Mouse (Mus musculus): Measurements from ENCODE around the gene Sltm. TPM values are rescaled to one million over a fixed set of nuclear protein-coding genes. Genes with fewer than 3 reads are reported as not detected.
A peak's percentile ranks its signal among the peaks of the same experiment; 100 is the strongest.
"Not testable (repeated sequence)": the region's sequence is repeated elsewhere in the genome, so short reads cannot be mapped to it uniquely, and the experiment has no call there.

Gene Sltm
- polyA plus RNA-seq, 1 experiment from 2014 or later: 73.7 TPM

DNA sequence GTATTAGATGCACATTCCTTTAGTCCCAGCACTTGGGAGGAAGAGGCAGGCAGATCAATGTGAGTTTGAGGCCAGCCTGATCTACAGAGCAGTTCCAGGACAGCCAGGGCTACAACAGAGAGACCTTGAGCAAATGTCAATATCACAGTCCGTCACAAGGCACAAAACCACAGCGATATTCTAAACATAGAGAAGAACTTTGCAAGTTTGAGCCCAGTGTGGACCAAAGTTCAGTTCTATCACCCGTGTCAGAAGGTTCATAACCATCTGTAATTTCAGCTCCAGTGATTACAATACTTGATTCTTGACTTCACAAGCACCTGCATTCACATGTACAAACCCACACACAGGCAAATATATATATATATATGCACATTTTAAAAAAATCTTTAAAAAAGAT is 21.9 kb upstream of the Sltm start:
- no peak overlapping the region for H3K27ac ChIP-seq
- H3K9ac ChIP-seq (replicated peaks): no peak overlapping the region
- 87% methylated on average over 3 of the region's 3 CpGs for WGBS

GRCm38 (mm10) chr9:70523813-70524212 is 18.7 kb upstream of the Sltm start:
- WGBS: 91% methylated on average over 3 of the region's 3 CpGs
- Histone ChIP-seq H3K4me1 (replicated peaks) (no peaks in the 10 kb centered on the region), H3K4me3 (replicated peaks) (no peak overlapping the region), H3K27me3 (no peaks in the 10 kb centered on the region), H3K36me3 (no peaks in the 10 kb centered on the region), H3K9ac (replicated peaks) (no peak overlapping the region), H3K9me3 (no peaks in the 10 kb centered on the region), H3K27ac (no peak overlapping the region), H3K4me2 (replicated peaks) (no peak overlapping the region)
- ATAC-seq: no peak

More for the DNA sequence above, 21.9 kb upstream of the Sltm start:
- Histone ChIP-seq H3K36me3 (no peaks in the 10 kb centered on the region), H3K4me2 (replicated peaks) (no peak overlapping the region), H3K4me1 (replicated peaks) (no peaks in the 10 kb centered on the region), H3K4me3 (replicated peaks) (no peak overlapping the region), H3K27me3 (no peaks in the 10 kb centered on the region), H3K9me3 (no peaks in the 10 kb centered on the region)
- ATAC-seq: no peak

- Histone ChIP-seq H3K36me3 (no peaks in the 10 kb centered on the region), H3K9ac (replicated peaks) (no peak overlapping the region), H3K9me3 (no peaks in the 10 kb centered on the region), H3K4me1 (replicated peaks) (no peaks in the 10 kb centered on the region), H3K4me3 (replicated peaks) (no peak overlapping the region), H3K4me2 (replicated peaks) (no peak overlapping the region), H3K27me3 (no peaks in the 10 kb centered on the region), H3K27ac (no peak overlapping the region)
- ATAC-seq: no peak
- WGBS: 93% methylated on average over 7 of the region's 7 CpGs
Observed at GRCm38 (mm10) chr9:70524366-70524765, 18.2 kb upstream of the Sltm start.

GRCm38 (mm10) chr9:70533328-70533727 is 9.2 kb upstream of the Sltm start:
- Histone ChIP-seq H3K36me3 (no peaks in the 10 kb centered on the region), H3K9me3 (no peaks in the 10 kb centered on the region), H3K27ac (no peak overlapping the region), H3K9ac (replicated peaks) (no peak overlapping the region), H3K4me2 (replicated peaks) (no peak overlapping the region), H3K4me3 (replicated peaks) (no peak overlapping the region), H3K27me3 (no peaks in the 10 kb centered on the region), H3K4me1 (replicated peaks) (no peaks in the 10 kb centered on the region)
- WGBS: 83% methylated on average over 3 of the region's 3 CpGs
- no peak for ATAC-seq

DNA sequence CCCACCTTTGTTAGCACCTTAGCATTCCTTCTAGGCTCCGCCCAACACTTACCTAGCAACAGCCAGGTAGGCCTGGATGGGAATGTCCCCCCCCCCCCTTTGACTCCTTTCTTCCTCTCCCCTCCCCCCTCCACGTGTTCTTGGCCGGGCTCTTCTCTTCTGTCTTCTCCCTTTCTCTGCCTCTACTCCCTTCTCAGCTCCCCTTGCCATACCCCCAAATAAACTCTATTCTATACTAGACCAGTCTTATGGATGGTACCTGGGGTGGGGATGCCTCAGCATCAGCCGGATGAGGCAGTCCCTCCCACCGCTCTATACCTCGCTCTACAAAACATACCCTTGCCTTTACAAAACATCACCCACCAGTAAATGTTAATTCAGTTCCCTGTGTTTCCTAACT is 970 bp upstream of the Sltm start:
- Histone ChIP-seq H3K27ac (no peak overlapping the region), H3K9ac (replicated peaks) (peak overlapping the region; percentile 70), H3K4me3 (replicated peaks) (peak overlapping the region; percentile 89), H3K27me3 (no peaks in the 10 kb centered on the region), H3K36me3 (no peaks in the 10 kb centered on the region), H3K9me3 (no peaks in the 10 kb centered on the region), H3K4me2 (replicated peaks) (peak overlapping the region; percentile 84), H3K4me1 (replicated peaks) (peaks cover 25% of the 10 kb centered on the region)
- 5% methylated on average over 6 of the region's 6 CpGs for WGBS
- ATAC-seq: peak; percentile 9; the same call in 1 of the 2 replicates

- peak overlapping the region; percentile 84 for H3K4me2 ChIP-seq (replicated peaks)
- peak overlapping the region; percentile 89 for H3K4me3 ChIP-seq (replicated peaks)
- peak overlapping the region; percentile 95 for H3K9ac ChIP-seq (replicated peaks)
- 1% methylated on average over 63 of the region's 64 CpGs for WGBS
- no peaks in the 10 kb centered on the region for H3K27me3 ChIP-seq
- no peaks in the 10 kb centered on the region for H3K36me3 ChIP-seq
- H3K9me3 ChIP-seq: no peaks in the 10 kb centered on the region
- ATAC-seq: peak; percentile 80
- H3K4me1 ChIP-seq (replicated peaks): peaks cover 41% of the 10 kb centered on the region
- H3K27ac ChIP-seq: peak overlapping the region; percentile 99
Observed at GRCm38 (mm10) chr9:70543048-70543880, 710 bp downstream of the Sltm start.

- H3K9me3 ChIP-seq: no peaks in the 10 kb centered on the region
- ATAC-seq: no peak
- H3K27ac ChIP-seq: no peak overlapping the region
- WGBS: 73% methylated on average over 5 of the region's 5 CpGs
- H3K4me1 ChIP-seq (replicated peaks): peaks cover 45% of the 10 kb centered on the region
- 0 out of 2 replicates have a peak, but pooled peaks cover 3% of the 10 kb centered on the region for H3K36me3 ChIP-seq
- no peaks in the 10 kb centered on the region for H3K27me3 ChIP-seq
- peak overlapping the region; percentile 84 for H3K4me2 ChIP-seq (replicated peaks)
- H3K9ac ChIP-seq (replicated peaks): no peak overlapping the region; the same call in 1 of the 2 replicates
- peak overlapping the region; percentile 89 for H3K4me3 ChIP-seq (replicated peaks)
Observed at GRCm38 (mm10) chr9:70543985-70544384, 1.4 kb downstream of the Sltm start.

DNA sequence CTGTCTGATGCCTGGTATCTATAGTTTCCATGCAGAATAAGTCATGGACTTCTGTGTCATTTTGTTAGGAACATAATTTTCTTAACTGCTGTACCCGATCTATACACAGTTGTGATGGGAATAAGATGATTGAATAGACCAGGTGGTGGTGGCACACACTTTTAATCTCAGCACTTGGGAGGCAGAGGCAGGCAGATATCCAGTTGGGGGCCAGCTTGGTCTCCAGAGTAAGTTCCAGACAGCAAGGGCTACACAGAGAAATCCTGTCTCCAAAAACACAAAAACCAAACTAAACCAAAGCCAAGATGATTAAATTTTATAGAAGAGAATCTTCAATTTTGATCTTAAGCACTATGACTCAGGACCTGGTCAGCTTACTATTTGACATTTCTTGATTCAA is 2.3 kb downstream of the Sltm start:
- H3K4me1 ChIP-seq (replicated peaks): peaks cover 45% of the 10 kb centered on the region
- no peak for ATAC-seq
- H3K4me2 ChIP-seq (replicated peaks): no peak overlapping the region
- no peaks in the 10 kb centered on the region for H3K9me3 ChIP-seq
- no peaks in the 10 kb centered on the region for H3K27me3 ChIP-seq
- peaks cover 3% of the 10 kb centered on the region; the same call in 1 of the 2 replicates for H3K36me3 ChIP-seq
- WGBS: 84% methylated on average over 1 of the region's 1 CpGs
- H3K27ac ChIP-seq: no peak overlapping the region
- H3K9ac ChIP-seq (replicated peaks): no peak overlapping the region
- no peak overlapping the region for H3K4me3 ChIP-seq (replicated peaks)

DNA sequence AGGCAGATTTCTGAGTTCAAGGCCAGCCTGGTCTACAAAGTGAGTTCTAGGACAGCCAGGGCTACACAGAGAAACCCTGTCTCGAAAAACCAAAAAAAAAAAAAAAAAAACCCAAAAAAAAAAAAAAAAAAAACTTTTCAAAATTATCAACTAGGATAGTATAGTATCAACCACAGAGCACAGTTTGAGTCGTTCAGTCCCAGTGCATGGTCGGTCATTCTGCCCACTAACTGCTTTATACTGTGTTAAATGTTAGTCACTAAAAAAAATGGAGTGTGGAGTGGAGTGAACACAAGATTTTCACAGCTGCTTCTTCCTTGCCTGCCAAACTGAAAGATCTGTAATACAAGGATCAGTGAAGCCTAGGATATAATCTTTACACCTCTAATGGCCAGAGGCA is 4.0 kb downstream of the Sltm start:
- H3K9me3 ChIP-seq; H3K9ac ChIP-seq (replicated peaks): not testable (repeated sequence)

GRCm38 (mm10) chr9:70548304-70548703 is 5.8 kb downstream of the Sltm start:
- H3K4me1 ChIP-seq (replicated peaks): peaks cover 37% of the 10 kb centered on the region
- H3K36me3 ChIP-seq: peaks cover 20% of the 10 kb centered on the region
- no peak overlapping the region for H3K4me2 ChIP-seq (replicated peaks)
- no peak overlapping the region for H3K4me3 ChIP-seq (replicated peaks)
- WGBS: 85% methylated on average over 4 of the region's 4 CpGs
- H3K27ac ChIP-seq: no peak overlapping the region
- H3K9me3 ChIP-seq: peaks cover 3% of the 10 kb centered on the region; the same call in 1 of the 2 replicates
- no peak for ATAC-seq
- H3K9ac ChIP-seq (replicated peaks): no peak overlapping the region
- no peaks in the 10 kb centered on the region for H3K27me3 ChIP-seq

More for the DNA sequence above, 4.0 kb downstream of the Sltm start:
- ATAC-seq; H3K36me3 ChIP-seq; H3K27me3 ChIP-seq; H3K4me2 ChIP-seq (replicated peaks); H3K4me3 ChIP-seq (replicated peaks): not testable (repeated sequence)
- Histone ChIP-seq H3K27ac (0 out of 2 replicates have a peak overlapping the region, but pooled peaks have one; percentile 1), H3K4me1 (replicated peaks) (peaks cover 41% of the 10 kb centered on the region)
- WGBS: 98% methylated on average over 2 of the region's 3 CpGs

GRCm38 (mm10) chr9:70551524-70551923 is 9.0 kb downstream of the Sltm start:
- no peak for ATAC-seq
- H3K4me2 ChIP-seq (replicated peaks): no peak overlapping the region
- H3K27ac ChIP-seq: no peak overlapping the region
- 95% methylated on average over 1 of the region's 1 CpGs for WGBS
- no peaks in the 10 kb centered on the region for H3K27me3 ChIP-seq
- H3K4me1 ChIP-seq (replicated peaks): peaks cover 20% of the 10 kb centered on the region
- no peak overlapping the region for H3K4me3 ChIP-seq (replicated peaks)
- peaks cover 6% of the 10 kb centered on the region; the same call in 1 of the 2 replicates for H3K9me3 ChIP-seq
- H3K36me3 ChIP-seq: peaks cover 20% of the 10 kb centered on the region
- H3K9ac ChIP-seq (replicated peaks): no peak overlapping the region

DNA sequence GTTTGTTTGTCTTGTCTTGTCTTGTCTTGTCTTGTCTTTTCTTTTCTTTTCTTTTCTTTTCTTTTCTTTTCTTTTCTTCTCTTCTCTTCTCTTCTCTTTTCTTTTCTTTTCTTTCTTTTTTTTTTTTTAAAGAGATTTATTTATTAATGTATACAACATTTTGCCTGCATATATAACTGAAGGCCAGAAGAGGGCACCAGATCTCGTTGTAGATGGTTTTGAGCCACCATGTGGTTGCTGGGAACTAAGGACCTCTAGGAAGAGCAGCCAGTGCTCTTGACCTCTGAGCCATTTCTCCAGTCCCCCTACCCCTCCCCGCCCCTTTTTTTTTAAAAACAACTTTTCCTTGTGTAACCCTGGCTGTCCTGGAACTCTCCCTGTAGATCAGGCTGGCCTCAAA is 9.7 kb downstream of the Sltm start:
- Histone ChIP-seq H3K4me1 (replicated peaks) (peaks cover 14% of the 10 kb centered on the region), H3K36me3 (peaks cover 20% of the 10 kb centered on the region)
- not testable (repeated sequence) for H3K4me3 ChIP-seq (replicated peaks); H3K27me3 ChIP-seq; H3K27ac ChIP-seq; H3K9me3 ChIP-seq; H3K4me2 ChIP-seq (replicated peaks); H3K9ac ChIP-seq (replicated peaks); ATAC-seq
- 98% methylated on average over 2 of the region's 2 CpGs for WGBS
